Mouse (Mus musculus) naive thymus-derived CD4-positive, alpha-beta T cell, adult 5 months (primary cell): ENCODE measurements around the gene Ms4a8a. TPM values are rescaled to one million over a fixed set of nuclear protein-coding genes. Genes with fewer than 3 reads are reported as not detected.

Experiments
- polyA plus RNA-seq: library from polyadenylated mRNA; unstranded; fragments of 100-300 nt; shearing (Covaris generic); gene quantifications from one replicate; pipeline ENCODE4 v1.2.1, GENCODE M21; 2017

The Ms4a8a gene
- polyA plus RNA-seq, result not detected

DNA sequence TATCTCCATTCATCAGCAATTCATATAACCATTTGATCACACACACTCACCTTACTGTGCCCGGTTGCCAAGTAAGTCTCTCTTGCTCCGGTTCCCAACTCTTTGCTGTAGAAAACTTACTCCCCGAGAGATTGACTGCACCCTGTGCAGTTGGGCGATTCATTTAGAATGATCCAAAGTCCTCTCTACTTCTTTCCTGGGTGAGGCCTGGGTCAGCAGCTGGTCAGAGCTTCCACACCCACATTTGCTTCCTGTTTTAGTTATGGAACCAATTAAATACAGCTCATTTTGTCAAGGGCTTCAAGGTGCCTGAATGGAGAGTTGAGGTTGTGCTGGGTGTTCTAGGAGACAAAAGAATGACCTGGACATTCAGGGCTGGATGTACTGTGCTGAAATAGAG is at the start of gene Ms4a8a:
Gene Ms4a8a (minus strand): TSS at position 169 of the 400 bp plus-strand sequence.

DNA sequence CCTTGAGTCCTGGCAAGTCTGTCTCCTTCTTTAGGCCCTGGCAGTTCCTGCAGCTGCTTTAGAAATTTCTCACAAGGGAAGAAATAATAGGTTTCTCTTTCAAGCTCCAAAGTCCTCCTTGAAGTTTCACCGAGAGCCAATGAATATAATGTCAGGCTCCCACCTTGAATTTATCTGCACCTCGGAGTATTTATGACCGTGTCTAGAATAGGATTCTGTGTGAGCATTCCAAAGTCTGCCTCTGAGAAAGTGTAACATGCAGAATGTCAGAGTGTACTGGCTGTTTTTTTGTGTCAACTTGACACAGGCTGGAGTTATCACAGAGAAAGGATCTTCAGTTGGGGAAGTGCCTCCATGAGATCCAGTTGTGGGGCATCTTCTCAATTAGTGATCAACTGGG is 63.0 kb downstream of the Ms4a8a start, which contains the start of gene Ms4a18:
Gene Ms4a18 (minus strand): TSS at position 141 of the 400 bp plus-strand sequence.

Other genes starting within 250 kb of the Ms4a8a start
- not detected for gene Slc15a3, start 241.4 kb downstream of the Ms4a8a start, polyA plus RNA-seq
- gene Tmem132a, start 211.2 kb downstream of the Ms4a8a start, polyA plus RNA-seq, result 0.12 TPM
- gene Tmem109, start 199.1 kb downstream of the Ms4a8a start, polyA plus RNA-seq, result 39.4 TPM
- 81.2 TPM for gene Prpf19, start 185.9 kb downstream of the Ms4a8a start, polyA plus RNA-seq
- not detected for gene Zp1, start 160.5 kb downstream of the Ms4a8a start, polyA plus RNA-seq
- gene Ptgdr2, start 143.9 kb downstream of the Ms4a8a start, polyA plus RNA-seq, result not detected
- gene Ccdc86, start 131.8 kb downstream of the Ms4a8a start, polyA plus RNA-seq, result 18.8 TPM
- gene Ms4a10, start 106.4 kb downstream of the Ms4a8a start, polyA plus RNA-seq, result not detected
- not detected for gene Ms4a15, start 87.9 kb downstream of the Ms4a8a start, polyA plus RNA-seq
- not detected for gene Ms4a18, start 63.1 kb downstream of the Ms4a8a start, polyA plus RNA-seq
- not detected for gene 1700017D01Rik, start 49.8 kb upstream of the Ms4a8a start, polyA plus RNA-seq
- gene 1700025F22Rik, start 84.2 kb upstream of the Ms4a8a start, polyA plus RNA-seq, result not detected
- not detected for gene Ms4a13, start 115.6 kb upstream of the Ms4a8a start, polyA plus RNA-seq
- gene Ms4a12, start 151.3 kb upstream of the Ms4a8a start, polyA plus RNA-seq, result not detected
- not detected for gene Ms4a1, start 185.1 kb upstream of the Ms4a8a start, polyA plus RNA-seq
- gene Ms4a5, start 202.8 kb upstream of the Ms4a8a start, polyA plus RNA-seq, result not detected
- not detected for gene Ms4a14, start 233.4 kb upstream of the Ms4a8a start, polyA plus RNA-seq